ENCODE assay signal across 8 mouse cellular contexts in genomic region chr1:151346681-151347127, GRCm38 (mm10). TPM values are rescaled to one million over a fixed set of nuclear protein-coding genes. Genes with fewer than 3 reads are reported as not detected.
DNase-seq lines count a peak whose midpoint lies in the region; ATAC-seq and TF ChIP-seq lines count a peak whose summit lies in the region.

No protein-coding gene starts in this region.

- peak overlapping the region; percentile 76 for H3K4me3 ChIP-seq in heart, embryonic 12.5 days
- no peak overlapping the region for H3K4me3 ChIP-seq in ES-Bruce4 (ENCODE audit: low read depth, low read length)
- H3K4me3 ChIP-seq in forebrain, embryonic 16.5 days (replicated peaks; ENCODE audit: low read length): peak overlapping the region; percentile 70
- peak overlapping the region; percentile 81 for H3K4me3 ChIP-seq in liver, embryonic 16.5 days (ENCODE audit: low read depth, low read length)

- intact Hi-C loops in heart, postnatal 14 days (cut with DNase I): no loop called here

- peaks cover 42% of the 10 kb centered on the region for H3K4me1 ChIP-seq in heart, embryonic 12.5 days (replicated peaks)
- no peaks in the 10 kb centered on the region for H3K4me1 ChIP-seq in ES-Bruce4 (ENCODE audit: control insufficient read depth, insufficient read depth, low read length)
- H3K4me1 ChIP-seq in forebrain, embryonic 16.5 days (replicated peaks; ENCODE audit: control insufficient read depth, insufficient read depth, low read length): peaks cover 36% of the 10 kb centered on the region
- peaks cover 33% of the 10 kb centered on the region for H3K4me1 ChIP-seq in liver, embryonic 16.5 days (ENCODE audit: control insufficient read depth, low read depth, low read length)

- no peak for TF ChIP-seq CTCF in ES-Bruce4 (IDR thresholded peaks at IDR 0.05; ENCODE audit: low read depth, low read length)

- no peaks in the 10 kb centered on the region for H3K27me3 ChIP-seq in heart, embryonic 12.5 days (replicated peaks)
- H3K27me3 ChIP-seq in ES-Bruce4 (ENCODE audit: control insufficient read depth, insufficient read depth, low read length, poor library complexity, severe bottlenecking): no peaks in the 10 kb centered on the region
- no peaks in the 10 kb centered on the region for H3K27me3 ChIP-seq in forebrain, embryonic 16.5 days (replicated peaks; ENCODE audit: control insufficient read depth, insufficient read depth, low read length)
- no peaks in the 10 kb centered on the region for H3K27me3 ChIP-seq in liver, embryonic 16.5 days (ENCODE audit: control insufficient read depth, insufficient read depth, low read depth, low read length)

- TF ChIP-seq EP300 in ES-Bruce4 (IDR thresholded peaks at IDR 0.05; ENCODE audit: insufficient read depth, low read depth, low read length): no peak

- H3K36me3 ChIP-seq in heart, embryonic 12.5 days: peaks cover 20% of the 10 kb centered on the region
- peaks cover 20% of the 10 kb centered on the region for H3K36me3 ChIP-seq in ES-Bruce4 (ENCODE audit: control insufficient read depth, insufficient read depth, low read length, poor library complexity, severe bottlenecking)
- peaks cover 6% of the 10 kb centered on the region; the same call in 1 of the 2 replicates for H3K36me3 ChIP-seq in forebrain, embryonic 16.5 days (ENCODE audit: control insufficient read depth, insufficient read depth)
- H3K36me3 ChIP-seq in liver, embryonic 16.5 days (ENCODE audit: control insufficient read depth, insufficient read depth): peaks cover 20% of the 10 kb centered on the region

- DNase-seq in heart, postnatal 14 days: no peak
- no peak for DNase-seq in adrenal gland, postnatal 25 days
- no peak for DNase-seq in layer of hippocampus, adult 8-10 months (ENCODE audit: low spot score in 2 of 2)
- DNase-seq in cerebellum, adult 11-12 months: no peak

- no peaks in the 10 kb centered on the region for H3K9me3 ChIP-seq in heart, embryonic 12.5 days (replicated peaks)
- no peaks in the 10 kb centered on the region for H3K9me3 ChIP-seq in ES-Bruce4 (replicated peaks; ENCODE audit: control insufficient read depth, insufficient read depth, low read length, poor library complexity, severe bottlenecking)
- H3K9me3 ChIP-seq in forebrain, embryonic 16.5 days (ENCODE audit: control insufficient read depth, low read length): no peaks in the 10 kb centered on the region
- H3K9me3 ChIP-seq in liver, embryonic 16.5 days (replicated peaks; ENCODE audit: control insufficient read depth, low read length): no peaks in the 10 kb centered on the region

- WGBS in heart, embryonic 12.5 days: 11% methylated on average over 6 of the region's 6 CpGs
- WGBS in forebrain, embryonic 16.5 days: 37% methylated on average over 6 of the region's 6 CpGs
- WGBS in liver, embryonic 16.5 days (ENCODE audit: insufficient replicate concordance): 8% methylated on average over 6 of the region's 6 CpGs

- peak overlapping the region; percentile 77 for H3K27ac ChIP-seq in heart, embryonic 12.5 days (ENCODE audit: poor library complexity, severe bottlenecking)
- H3K27ac ChIP-seq in ES-Bruce4 (ENCODE audit: insufficient read depth, low read length): no peak overlapping the region
- H3K27ac ChIP-seq in forebrain, embryonic 16.5 days (ENCODE audit: low read length): no peak overlapping the region
- H3K27ac ChIP-seq in liver, embryonic 16.5 days (ENCODE audit: low read length): peak overlapping the region; percentile 89

- H3K4me2 ChIP-seq in heart, embryonic 12.5 days: peak overlapping the region; percentile 85
- peak overlapping the region; percentile 62 for H3K4me2 ChIP-seq in forebrain, embryonic 16.5 days (ENCODE audit: low read length)
- peak overlapping the region; percentile 100 for H3K4me2 ChIP-seq in liver, embryonic 16.5 days (ENCODE audit: low read depth, low read length)

- no peak for TF ChIP-seq POLR2A in ES-Bruce4 (IDR thresholded peaks at IDR 0.05; ENCODE audit: insufficient read depth, low read length)

- peak overlapping the region; percentile 72 for H3K9ac ChIP-seq in heart, embryonic 12.5 days
- peak overlapping the region; percentile 44; the same call in 1 of the 2 replicates for H3K9ac ChIP-seq in ES-Bruce4 (ENCODE audit: low read depth, poor library complexity, severe bottlenecking)
- peak overlapping the region; percentile 44 for H3K9ac ChIP-seq in forebrain, embryonic 16.5 days (replicated peaks; ENCODE audit: low read depth, low read length)
- H3K9ac ChIP-seq in liver, embryonic 16.5 days (ENCODE audit: low read depth, low read length): peak overlapping the region; percentile 49

- ATAC-seq in heart, embryonic 12.5 days (ENCODE audit: insufficient number of reproducible peaks, low FRiP score): no peak
- no peak for ATAC-seq in forebrain, embryonic 16.5 days
- no peak for ATAC-seq in liver, embryonic 16.5 days (ENCODE audit: low read depth)

RNA-seq across cellular contexts. Expression of gene Ivns1abp, which starts 2.4 kb away (rescaled TPM):
- 297 and 319 TPM in 2 replicates for polyA plus RNA-seq in heart, embryonic 12.5 days (2016; fragmentation: Nextera tagmentation; extraction: Ambion mirVana)
- total RNA-seq in heart, postnatal 14 days (2021): 100 to 1,000 TPM; 450 to 452 TPM
- 140 and 156 TPM in 2 replicates for polyA plus RNA-seq in ES-Bruce4 (2011; ENCODE audit: insufficient read depth, insufficient read length, low read depth, missing spikeins)
- 388 and 450 TPM in 2 replicates for polyA plus RNA-seq in forebrain, embryonic 16.5 days (2015; fragmentation: Nextera tagmentation; extraction: Ambion mirVana)
- polyA plus RNA-seq in liver, embryonic 16.5 days (2015; fragmentation: Nextera tagmentation; extraction: Ambion mirVana): 77.1 and 78.5 TPM in 2 replicates
- 169 and 213 TPM in 2 replicates for total RNA-seq in adrenal gland, postnatal 25 days (2021)
- total RNA-seq in layer of hippocampus, adult 8-10 months (2022): 10 to 100 TPM; 87.0 to 94.5 (median 92.4) TPM

Comparison
In these comparisons a context has a peak if more than half of its experiments do, and no peak if none do; other contexts are left out.
1. H3K27ac ChIP-seq: peak in heart, embryonic 12.5 days (single experiment) and liver, embryonic 16.5 days (single experiment); none in ES-Bruce4 (single experiment) and forebrain, embryonic 16.5 days (single experiment).
2. Peak in every context shown above with its lines, with median percentiles within 50 percentile points of each other: H3K4me2 ChIP-seq and H3K9ac ChIP-seq.